Mouse (Mus musculus) kidney, postnatal 4 days (tissue): ENCODE data around the gene Slc30a9.

Experiments used
- DNase-seq, 2 experiments: peaks; one replicate each; pipeline ENCODE4 v3.0.0; 2021; ENCODE audit warnings: mixed read lengths in 2 of 2

Slc30a9 gene

GRCm38 (mm10) chr5:67306698-67307521 lies at the start of gene Slc30a9:
TSS of gene Slc30a9 (plus strand) at chr5:67306955.
- peak; percentile 96 to 97 for DNase-seq

GRCm38 (mm10) chr5:67258473-67258872 lies 48.3 kb upstream of the Slc30a9 start:
- no peak for DNase-seq

DNA sequence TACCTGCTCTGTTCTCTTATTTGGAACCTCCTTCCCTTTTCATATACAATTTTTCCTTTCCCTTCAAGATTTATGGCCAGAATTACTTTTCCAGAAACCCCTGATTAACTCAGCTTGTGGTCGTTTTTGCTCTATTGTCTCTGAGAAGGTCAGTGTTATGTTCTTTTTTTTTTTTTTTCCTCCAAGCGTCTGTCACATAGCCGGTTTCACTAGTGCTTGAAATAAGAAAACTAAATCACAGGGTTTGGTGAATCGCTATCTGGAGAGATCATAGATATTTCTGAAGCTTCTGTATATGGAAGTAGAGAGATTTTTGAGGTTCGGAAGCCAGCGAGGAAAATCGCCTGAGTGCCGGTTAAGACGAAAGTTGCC lies 46.6 kb upstream of the Slc30a9 start:
- no peak for DNase-seq

DNA sequence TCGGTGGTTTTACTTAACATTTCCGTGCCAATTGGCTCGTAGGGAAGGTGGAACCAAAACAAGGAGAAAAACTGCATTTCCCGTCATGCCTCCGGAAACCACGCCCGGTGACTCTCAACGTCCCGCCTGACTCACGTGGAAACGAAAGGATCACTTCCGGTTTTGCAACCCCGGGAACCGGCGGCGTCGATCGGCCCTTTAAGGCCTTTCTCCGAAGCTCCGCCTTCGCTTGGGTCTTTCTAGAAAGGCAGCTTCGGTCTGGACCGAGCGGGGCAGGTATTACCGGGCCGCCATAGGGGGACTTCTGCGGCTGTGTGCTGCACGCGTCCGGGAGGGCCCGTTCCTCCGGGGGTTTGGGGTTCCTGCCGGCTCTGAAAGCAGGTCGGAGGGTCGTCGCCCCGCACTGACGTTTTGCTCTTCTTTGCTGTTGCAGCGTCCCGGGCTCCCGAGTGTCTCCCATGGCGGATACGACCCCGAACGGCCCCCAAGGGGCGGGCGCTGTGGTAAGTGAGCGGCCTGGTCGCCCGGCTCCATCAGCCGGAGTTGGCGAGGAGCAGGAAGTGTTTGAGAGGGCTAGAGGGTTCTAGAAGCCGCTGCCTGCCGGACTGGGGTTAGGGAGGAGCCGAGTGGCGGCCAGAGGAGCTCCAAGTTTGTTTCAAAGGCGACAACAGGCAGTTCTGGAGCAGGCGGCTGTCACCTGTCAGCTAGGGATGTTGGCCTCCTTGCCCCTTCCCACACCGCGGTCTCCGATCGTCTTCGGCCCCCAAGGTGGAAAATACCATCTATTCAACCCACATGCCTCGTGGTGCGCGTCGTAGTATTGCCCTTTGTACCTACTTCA lies 46.0 kb upstream of the Slc30a9 start, which contains the start of gene Tmem33:
Gene Tmem33, plus strand, starts transcription at position 35 of the 841 bp plus-strand sequence.
- peak; percentile 90 to 94 for DNase-seq

DNA sequence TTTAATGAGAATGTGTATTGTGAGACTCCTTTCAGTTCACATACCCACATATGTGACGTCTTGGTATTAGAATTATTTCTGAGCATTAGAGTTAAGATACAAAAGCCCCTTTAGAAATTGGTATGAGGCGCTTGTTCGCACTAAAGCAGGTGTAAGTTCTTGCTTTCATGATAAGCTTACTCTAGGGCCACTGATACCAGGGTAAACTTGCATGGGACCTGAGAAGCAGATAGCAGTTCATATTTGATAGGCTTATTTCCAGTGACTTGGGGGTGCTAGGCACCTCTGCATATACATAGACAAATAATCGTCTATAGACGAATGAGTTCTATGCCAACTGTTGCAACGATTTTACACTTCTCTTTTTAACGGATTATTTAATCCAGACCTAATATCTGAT lies 43.8 kb upstream of the Slc30a9 start:
- no peak for DNase-seq

GRCm38 (mm10) chr5:67266106-67266505 lies 40.6 kb upstream of the Slc30a9 start:
- no peak for DNase-seq

GRCm38 (mm10) chr5:67269309-67269708 lies 37.4 kb upstream of the Slc30a9 start:
- DNase-seq = no peak

- DNase-seq = no peak
These were observed 27.3 kb upstream of the Slc30a9 start for GRCm38 (mm10) chr5:67279407-67279806.

DNA sequence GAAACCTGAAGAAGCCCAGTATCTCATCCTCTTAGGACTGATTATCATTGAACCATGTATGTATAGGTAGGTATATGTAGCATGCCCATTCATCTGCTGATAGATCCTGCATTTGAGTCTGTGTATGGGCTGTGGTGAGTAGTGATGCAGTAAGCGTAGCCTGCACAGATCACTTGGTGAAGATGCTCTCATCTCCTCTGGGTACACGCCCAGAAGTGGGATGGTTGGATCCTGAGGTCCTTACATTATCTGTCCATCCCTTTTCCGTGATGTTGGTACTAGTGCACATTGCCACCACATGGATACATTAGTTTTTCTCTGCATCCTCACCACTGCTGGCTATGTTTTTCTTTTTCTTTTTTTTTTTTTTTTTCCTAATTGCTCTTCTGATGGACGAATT lies 26.9 kb upstream of the Slc30a9 start:
- DNase-seq = no peak

DNA sequence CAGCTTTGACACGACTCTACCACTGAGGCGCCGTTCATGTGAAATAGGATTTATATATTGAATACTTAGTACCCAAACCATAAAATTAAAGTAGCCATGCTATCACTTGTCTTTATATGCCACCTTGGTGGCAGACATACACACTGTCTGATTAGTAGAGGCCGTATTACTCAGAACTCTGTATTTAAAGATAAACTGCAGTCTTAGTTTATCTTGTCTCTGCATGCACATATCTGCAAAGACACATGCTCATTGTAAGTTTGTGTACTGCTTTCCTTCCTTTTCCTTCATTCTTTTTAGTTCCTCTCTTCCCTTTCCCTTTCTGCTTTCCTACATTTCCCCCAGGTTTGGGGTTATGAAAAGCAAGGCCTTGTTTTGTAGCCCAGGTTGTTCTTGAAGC lies 26.4 kb upstream of the Slc30a9 start:
- DNase-seq = no peak

GRCm38 (mm10) chr5:67295029-67295428 lies 11.7 kb upstream of the Slc30a9 start:
- no peak for DNase-seq

DNA sequence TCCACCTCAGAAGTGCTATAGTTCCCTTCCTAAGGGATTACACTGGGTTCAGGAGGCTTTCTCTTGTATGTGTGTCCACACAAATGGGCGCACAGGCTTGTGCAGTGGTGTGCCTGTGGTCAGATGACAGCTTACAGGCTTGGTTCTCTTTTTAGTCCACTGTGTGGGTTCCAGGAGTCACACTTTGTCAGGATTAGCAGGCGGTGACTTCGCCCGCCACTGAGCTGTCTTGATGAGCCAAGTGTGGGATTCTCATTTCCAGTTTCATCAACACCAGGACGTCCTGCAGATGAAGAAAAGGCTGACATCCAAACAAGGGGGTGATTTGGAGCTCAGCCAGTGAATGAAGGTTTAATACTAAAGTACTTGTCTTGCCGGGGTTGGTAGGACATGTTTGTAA lies 11.1 kb upstream of the Slc30a9 start:
- no peak for DNase-seq

GRCm38 (mm10) chr5:67296171-67296570 lies 10.6 kb upstream of the Slc30a9 start:
- no peak for DNase-seq

- no peak for DNase-seq
These were observed 9.5 kb upstream of the Slc30a9 start for GRCm38 (mm10) chr5:67297026-67297813.

DNA sequence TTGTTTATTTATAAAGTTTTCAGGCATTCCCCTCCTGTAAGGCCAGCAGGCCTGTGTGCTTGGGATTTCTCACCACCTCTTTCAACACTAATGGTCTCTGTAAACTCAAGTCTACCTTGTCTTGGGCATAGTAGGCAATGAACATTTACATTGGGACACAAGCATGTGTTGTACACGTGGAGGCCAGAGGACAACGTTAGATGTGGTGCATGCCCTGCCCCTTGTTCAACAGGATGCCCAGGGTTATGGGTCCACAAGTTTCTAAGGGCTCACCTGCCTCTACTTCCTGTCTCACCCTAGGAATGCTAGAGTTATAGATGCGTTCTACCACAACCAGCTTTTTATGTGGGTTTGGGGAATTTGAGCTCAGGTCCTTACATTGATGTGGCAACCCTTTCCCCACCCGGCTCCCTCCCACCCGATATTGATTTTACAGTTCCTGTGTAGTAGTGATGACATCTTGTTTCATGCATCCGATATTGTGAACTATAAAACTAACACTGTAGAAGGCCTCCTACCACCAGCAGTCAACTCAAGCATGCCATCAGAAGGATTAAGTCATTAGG lies 6.8 kb upstream of the Slc30a9 start:
- DNase-seq = no peak

- peak; percentile 16 to 46 for DNase-seq
These were observed 5.7 kb upstream of the Slc30a9 start for GRCm38 (mm10) chr5:67300926-67301597.

DNA sequence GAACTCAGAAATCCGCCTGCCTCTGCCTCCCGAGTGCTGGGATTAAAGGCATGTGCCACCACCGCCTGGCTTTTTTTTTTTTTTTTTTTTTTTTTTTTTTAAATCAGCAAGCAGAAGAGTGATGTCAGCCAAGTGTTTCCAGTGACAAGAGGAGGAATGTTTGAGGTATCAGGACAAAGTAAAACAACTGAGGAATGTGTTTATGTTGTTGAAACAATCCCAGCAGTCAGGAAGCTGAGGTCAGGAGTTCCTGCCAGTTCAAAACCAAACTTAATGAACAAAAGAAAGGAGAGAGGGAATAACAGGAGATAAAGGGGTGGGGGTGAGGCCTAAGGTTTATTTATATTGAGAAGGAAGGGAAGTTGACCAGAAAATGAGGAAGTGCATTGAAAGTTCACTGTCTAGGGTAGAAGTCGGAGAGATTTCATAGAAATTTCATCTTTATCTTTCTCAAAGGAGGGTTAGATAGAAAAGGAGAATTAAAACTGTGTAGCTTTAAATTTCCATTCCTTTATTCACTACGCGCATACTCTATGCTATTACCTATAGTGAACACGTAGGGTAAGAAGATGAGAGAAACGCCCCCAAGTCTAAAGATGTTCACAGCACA lies 4.9 kb upstream of the Slc30a9 start:
- DNase-seq = no peak

GRCm38 (mm10) chr5:67303816-67304215 lies 2.9 kb upstream of the Slc30a9 start:
- no peak for DNase-seq

- peak in 1 of 2 experiments; percentile 12 for DNase-seq
These were observed 986 bp downstream of the Slc30a9 start for GRCm38 (mm10) chr5:67307659-67308222.

GRCm38 (mm10) chr5:67311811-67312521 lies 5.2 kb downstream of the Slc30a9 start:
- no peak for DNase-seq

GRCm38 (mm10) chr5:67312522-67312851 lies 5.7 kb downstream of the Slc30a9 start:
- no peak for DNase-seq
